Mouse (Mus musculus) urinary bladder, postnatal 14 days (tissue): Measurements from ENCODE around the gene Tgfbr2.

Experiments used
- DNase-seq: peaks from one replicate; pipeline ENCODE4 v3.0.0; 2021; ENCODE audit warnings: low spot score

The Tgfbr2 gene

GRCm38 (mm10) chr9:116174481-116175461, at the start of gene Tgfbr2:
Gene Tgfbr2 (minus strand): TSS chr9:116175360.
- peak; percentile 91 for DNase-seq

- peak; percentile 70 for DNase-seq
Observed at GRCm38 (mm10) chr9:116223368-116223767, 48.2 kb upstream of the Tgfbr2 start.

GRCm38 (mm10) chr9:116222643-116223042, 47.5 kb upstream of the Tgfbr2 start:
- DNase-seq = no peak

- DNase-seq = no peak
Observed at GRCm38 (mm10) chr9:116222000-116222399, 46.8 kb upstream of the Tgfbr2 start.

- DNase-seq = no peak
Observed at GRCm38 (mm10) chr9:116221565-116221964, 46.4 kb upstream of the Tgfbr2 start.

GRCm38 (mm10) chr9:116220616-116221015, 45.5 kb upstream of the Tgfbr2 start:
- DNase-seq = no peak

GRCm38 (mm10) chr9:116220159-116220515, 45.0 kb upstream of the Tgfbr2 start:
- DNase-seq = no peak

GRCm38 (mm10) chr9:116219234-116220158, 44.3 kb upstream of the Tgfbr2 start:
- no peak for DNase-seq

GRCm38 (mm10) chr9:116218780-116219179, 43.6 kb upstream of the Tgfbr2 start:
- DNase-seq = peak; percentile 29

- no peak for DNase-seq
Observed at GRCm38 (mm10) chr9:116217099-116217498, 41.9 kb upstream of the Tgfbr2 start.

GRCm38 (mm10) chr9:116216677-116217076, 41.5 kb upstream of the Tgfbr2 start:
- no peak for DNase-seq

- DNase-seq = no peak
Observed at GRCm38 (mm10) chr9:116214296-116214695, 39.1 kb upstream of the Tgfbr2 start.

- no peak for DNase-seq
Observed at GRCm38 (mm10) chr9:116212915-116213619, 37.9 kb upstream of the Tgfbr2 start.

- DNase-seq = no peak
Observed at GRCm38 (mm10) chr9:116212069-116212468, 36.9 kb upstream of the Tgfbr2 start.

GRCm38 (mm10) chr9:116208169-116208904, 33.2 kb upstream of the Tgfbr2 start:
- peak; percentile 55 for DNase-seq

GRCm38 (mm10) chr9:116206901-116207300, 31.7 kb upstream of the Tgfbr2 start:
- DNase-seq = no peak

GRCm38 (mm10) chr9:116203675-116204074, 28.5 kb upstream of the Tgfbr2 start:
- no peak for DNase-seq

- no peak for DNase-seq
Observed at GRCm38 (mm10) chr9:116199127-116199526, 24.0 kb upstream of the Tgfbr2 start.

- no peak for DNase-seq
Observed at GRCm38 (mm10) chr9:116198488-116198887, 23.3 kb upstream of the Tgfbr2 start.

GRCm38 (mm10) chr9:116197491-116198170, 22.5 kb upstream of the Tgfbr2 start:
- DNase-seq = no peak
